Mouse (Mus musculus) left cerebral cortex, adult 8-10 months (tissue): ENCODE data around the gene Tagln. TPM values are rescaled to one million over a fixed set of nuclear protein-coding genes. Genes with fewer than 3 reads are reported as not detected.
A peak's percentile ranks its signal among the peaks of the same experiment; 100 is the strongest.

Experiments used
- DNase-seq, 2 experiments: peaks; one replicate each; pipeline ENCODE4 v3.0.0; 2022; ENCODE audit warnings: low spot score in 2 of 2
- total RNA-seq, 4 experiments: library from RNA; stranded (reverse); gene quantifications; 2 replicates each; pipeline ENCODE4 v1.2.4; 2022

The Tagln gene
- total RNA-seq, 4 experiments from 2014 or later = 8.9 to 17.1 (median 9.1) TPM

- no peak for DNase-seq
These were observed 10.5 kb upstream of the Tagln start for GRCm38 (mm10) chr9:45946182-45946871.

- no peak for DNase-seq
These were observed 9.9 kb upstream of the Tagln start for GRCm38 (mm10) chr9:45945721-45946120.

- DNase-seq = no peak
These were observed 8.9 kb upstream of the Tagln start for GRCm38 (mm10) chr9:45944506-45945400.

GRCm38 (mm10) chr9:45943628-45944505, 8.0 kb upstream of the Tagln start:
- no peak for DNase-seq

- no peak for DNase-seq
These were observed 7.1 kb upstream of the Tagln start for GRCm38 (mm10) chr9:45942916-45943315.

DNA sequence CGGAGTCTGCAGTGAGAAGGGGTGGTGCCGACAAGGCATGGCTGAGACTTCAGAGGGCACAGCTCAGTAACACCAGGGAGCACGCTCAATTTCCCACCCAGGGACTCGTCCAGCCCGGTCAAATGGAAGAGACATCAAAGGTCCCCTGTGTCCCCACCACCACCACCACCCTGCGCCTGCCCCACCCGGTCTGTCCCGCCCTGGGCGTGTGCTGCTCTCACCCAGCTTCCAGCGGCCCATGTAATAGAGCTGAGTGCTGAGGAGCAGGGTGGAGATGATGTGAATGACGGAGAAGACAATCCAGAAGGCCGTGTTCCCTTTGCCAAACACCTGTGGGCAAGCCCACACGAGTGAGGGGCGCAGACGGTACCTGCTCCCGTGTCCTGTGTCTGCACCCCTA, 6.6 kb upstream of the Tagln start:
- no peak for DNase-seq

DNA sequence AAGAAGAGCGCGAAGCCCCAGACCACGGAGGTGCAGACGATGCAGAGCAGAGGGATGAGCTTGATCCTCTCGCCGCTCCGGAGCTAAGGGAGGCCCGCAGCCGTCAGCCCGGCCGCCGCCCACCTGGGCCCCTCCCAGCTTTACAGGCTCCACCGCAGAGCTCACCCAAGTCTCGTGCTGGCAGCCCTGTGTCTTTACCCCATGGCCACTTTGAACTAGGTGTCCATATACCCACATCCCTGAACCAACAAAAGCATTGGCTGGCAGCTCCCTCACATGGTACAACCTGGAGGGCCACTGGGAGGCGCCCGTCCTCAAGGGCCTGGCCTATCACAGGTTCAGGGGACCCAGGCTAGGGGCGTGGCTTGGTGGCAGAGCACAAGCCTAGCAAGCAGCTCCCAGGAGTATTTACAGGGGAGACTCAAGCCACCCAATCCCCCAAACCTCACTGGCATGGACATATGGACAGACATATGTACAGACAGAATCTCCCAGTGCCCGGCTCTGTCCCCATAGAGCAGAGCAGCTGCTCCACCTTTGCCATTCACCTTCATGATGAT, 5.6 kb upstream of the Tagln start:
- DNase-seq = no peak

DNA sequence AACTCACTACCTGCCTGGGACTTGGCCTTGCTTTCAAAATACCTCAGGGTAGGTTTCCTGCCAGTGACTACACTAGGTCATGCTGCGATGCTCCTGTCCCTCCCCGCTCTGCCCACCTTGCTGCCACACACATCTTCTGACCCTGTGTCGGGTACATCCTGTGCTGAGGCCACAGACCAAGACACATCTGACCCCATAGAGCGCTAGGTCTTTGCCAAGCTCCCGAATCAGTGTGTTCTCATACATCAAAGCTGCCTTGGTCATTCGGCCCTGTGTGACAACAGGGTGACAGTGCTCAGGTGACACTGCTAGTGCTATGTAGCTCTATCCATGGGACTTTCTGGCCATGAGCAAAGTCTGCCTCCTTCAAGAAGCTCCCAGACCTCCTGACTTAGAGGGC, 3.9 kb upstream of the Tagln start:
- no peak for DNase-seq

- no peak for DNase-seq
These were observed 3.2 kb upstream of the Tagln start for GRCm38 (mm10) chr9:45938952-45939637.

GRCm38 (mm10) chr9:45938088-45938487, 2.2 kb upstream of the Tagln start:
- DNase-seq = no peak

GRCm38 (mm10) chr9:45936883-45937282, 1.0 kb upstream of the Tagln start:
- DNase-seq = no peak

DNA sequence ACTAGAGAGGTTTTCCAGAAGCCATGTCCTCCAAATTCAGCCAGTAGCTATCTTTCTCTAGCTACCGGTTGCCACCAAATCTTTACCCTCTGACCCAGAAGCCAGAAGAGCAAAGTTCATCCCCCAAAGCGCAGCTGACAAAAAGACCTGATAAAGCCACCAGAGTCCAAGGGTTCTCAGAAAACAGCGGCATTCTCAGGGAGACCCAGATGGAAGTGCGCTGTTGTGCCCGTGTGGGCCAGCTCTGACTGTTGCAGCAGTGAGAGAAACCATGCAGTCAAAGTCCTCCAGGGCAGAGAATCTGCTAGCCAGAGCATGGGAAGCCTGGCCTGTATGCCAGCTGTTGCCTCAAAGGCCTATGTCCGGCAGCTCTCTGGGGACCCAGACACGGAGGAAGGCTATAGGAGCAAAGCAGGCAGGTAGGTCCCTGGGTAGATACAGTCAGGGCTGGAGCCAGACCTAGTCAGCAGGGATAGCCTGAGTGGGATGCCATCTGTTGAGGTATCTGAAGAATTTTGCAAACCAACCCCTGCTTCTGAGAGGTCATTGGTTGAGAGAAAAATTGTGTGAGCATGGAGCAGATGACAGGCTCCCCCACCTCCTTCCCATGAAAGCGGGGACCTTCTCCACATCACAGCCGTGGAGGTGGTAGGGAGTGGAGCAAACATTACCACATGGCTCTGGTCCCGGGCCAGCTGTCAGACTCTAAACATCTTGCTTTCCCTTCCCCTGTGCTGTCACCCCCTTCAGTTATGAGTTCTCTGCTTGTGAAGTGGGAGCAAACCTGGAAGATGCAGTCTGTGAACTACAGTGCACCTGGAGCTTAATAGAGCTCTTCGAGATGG, 3.1 kb downstream of the Tagln start:
- DNase-seq = peak in 1 of 2 experiments; percentile 50

DNA sequence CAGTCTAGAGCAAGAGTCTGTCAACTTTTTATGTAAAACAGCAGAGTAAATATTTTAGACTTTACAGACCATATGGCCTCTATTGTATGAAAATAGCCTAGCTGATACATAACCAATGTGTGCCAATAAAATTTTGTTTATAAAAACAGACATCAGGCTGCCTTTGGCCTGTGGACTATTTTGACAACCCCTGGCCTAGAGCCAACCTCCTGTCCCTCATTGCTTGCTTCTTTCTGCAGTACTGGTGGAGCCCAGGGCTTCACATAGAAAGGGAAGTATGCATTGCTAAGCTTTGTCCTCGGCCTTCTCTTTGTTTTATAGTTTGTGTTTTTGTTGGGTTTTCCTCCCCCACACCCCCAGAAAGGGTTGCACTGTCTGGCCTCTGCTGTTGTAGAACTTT, 3.9 kb downstream of the Tagln start:
- no peak for DNase-seq

GRCm38 (mm10) chr9:45929285-45929684, 6.6 kb downstream of the Tagln start:
- DNase-seq = no peak

DNA sequence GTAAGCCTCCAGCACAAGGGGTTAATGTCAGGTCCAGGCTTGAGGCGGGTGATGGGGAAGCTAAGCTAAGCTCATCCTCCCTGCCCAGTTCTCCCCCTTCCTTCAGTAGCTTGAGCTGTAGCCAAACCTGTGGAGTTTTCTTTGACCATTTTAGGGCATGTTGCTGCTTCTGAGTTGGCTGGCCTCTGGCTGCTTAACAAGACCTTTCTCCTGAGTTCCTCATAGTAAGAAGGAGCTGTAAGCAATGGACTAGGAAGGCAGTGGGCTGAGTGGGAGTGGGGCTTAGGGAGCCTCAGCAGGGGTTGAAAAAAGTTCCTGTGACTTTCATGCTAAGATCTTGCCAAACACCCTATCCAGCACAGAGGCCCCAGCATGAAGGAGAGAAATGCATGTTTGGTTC, 16.0 kb downstream of the Tagln start:
- DNase-seq = no peak

GRCm38 (mm10) chr9:45917041-45917934, 18.6 kb downstream of the Tagln start:
- DNase-seq = peak in 1 of 2 experiments; percentile 56

GRCm38 (mm10) chr9:45915659-45916058, 20.2 kb downstream of the Tagln start:
- peak in 1 of 2 experiments; percentile 40 for DNase-seq

GRCm38 (mm10) chr9:45911673-45912072, 24.2 kb downstream of the Tagln start:
- no peak for DNase-seq

DNA sequence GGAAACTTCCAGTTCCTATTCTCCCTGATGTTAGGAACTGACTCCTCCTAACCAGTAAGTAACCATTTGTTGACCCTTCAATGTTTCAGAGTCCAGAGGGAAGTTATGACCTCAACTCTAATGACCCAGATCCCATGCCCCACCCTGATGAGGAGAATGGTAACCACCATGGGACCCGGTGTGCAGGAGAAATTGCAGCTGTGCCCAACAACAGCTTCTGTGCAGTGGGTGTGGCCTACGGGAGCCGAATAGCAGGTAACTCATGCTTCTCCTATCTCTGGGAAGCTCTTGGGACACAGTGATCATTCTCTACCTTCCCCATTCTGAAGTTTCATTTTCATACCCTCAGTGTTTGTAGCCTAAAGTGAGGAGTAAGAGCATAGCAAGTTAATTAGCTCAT, 24.9 kb downstream of the Tagln start:
- DNase-seq = no peak
